Mouse (Mus musculus) thymus, postnatal 0 days (tissue): ENCODE data around the gene Nme4. TPM values are rescaled to one million over a fixed set of nuclear protein-coding genes. Genes with fewer than 3 reads are reported as not detected.
A peak's percentile ranks its signal among the peaks of the same experiment; 100 is the strongest.

ENCODE experiments used
- DNase-seq: peaks from one replicate; pipeline ENCODE4 v3.0.0-alpha.2; 2015; ENCODE audit warnings: low spot score
- polyA plus RNA-seq: library from polyadenylated mRNA; unstranded; fragments of >200 nt; fragmentation: Nextera tagmentation; extraction: Ambion mirVana; gene quantifications from 2 replicates; pipeline ENCODE4 v1.2.1, GENCODE M21; 2015

Nme4 gene
- polyA plus RNA-seq, 1 experiment from 2014 or later, result 41.9 TPM

- peak; percentile 6 for DNase-seq
Measured at GRCm38 (mm10) chr17:26068024-26068830, 27.2 kb downstream of the Nme4 start.

GRCm38 (mm10) chr17:26066488-26067020, 28.8 kb downstream of the Nme4 start:
- no peak for DNase-seq

GRCm38 (mm10) chr17:26064916-26065315, 30.5 kb downstream of the Nme4 start:
- no peak for DNase-seq

- no peak for DNase-seq
Measured at GRCm38 (mm10) chr17:26057787-26058567, 37.4 kb downstream of the Nme4 start.

- DNase-seq, result no peak
Measured at GRCm38 (mm10) chr17:26057278-26057677, 38.1 kb downstream of the Nme4 start.

- DNase-seq, result no peak
Measured at GRCm38 (mm10) chr17:26055164-26055563, 40.2 kb downstream of the Nme4 start.

GRCm38 (mm10) chr17:26054133-26054845, 41.1 kb downstream of the Nme4 start:
- no peak for DNase-seq

GRCm38 (mm10) chr17:26052706-26053105, 42.7 kb downstream of the Nme4 start:
- DNase-seq, result no peak

GRCm38 (mm10) chr17:26052074-26052473, 43.3 kb downstream of the Nme4 start:
- no peak for DNase-seq

- no peak for DNase-seq
Measured at GRCm38 (mm10) chr17:26048118-26048517, 47.3 kb downstream of the Nme4 start.

- no peak for DNase-seq
Measured at GRCm38 (mm10) chr17:26046253-26046997, 49.0 kb downstream of the Nme4 start.

GRCm38 (mm10) chr17:26045285-26045684, 50.1 kb downstream of the Nme4 start:
- DNase-seq, result no peak

GRCm38 (mm10) chr17:26043249-26043636, 52.2 kb downstream of the Nme4 start:
- no peak for DNase-seq

- no peak for DNase-seq
Measured at GRCm38 (mm10) chr17:26042599-26043248, 52.7 kb downstream of the Nme4 start.

Other genes with a start within 250 kb of the Nme4 start
- gene Wdr90, start 234.1 kb downstream of the Nme4 start, polyA plus RNA-seq, result 9.8 and 10.1 TPM in 2 replicates
- gene Mcrip2, start 226.8 kb downstream of the Nme4 start, polyA plus RNA-seq, result 24.1 and 24.5 TPM in 2 replicates
- gene Mettl26, start 220.5 kb downstream of the Nme4 start, polyA plus RNA-seq, result 43.5 and 47.0 TPM in 2 replicates
- gene Wfikkn1, start 214.7 kb downstream of the Nme4 start, polyA plus RNA-seq, result 0.46 and 0.51 TPM in 2 replicates
- 14.9 and 20.0 TPM in 2 replicates for gene Rab40c, start 175.9 kb downstream of the Nme4 start, polyA plus RNA-seq
- 28.8 and 34.6 TPM in 2 replicates for gene Pigq, start 150.7 kb downstream of the Nme4 start, polyA plus RNA-seq
- gene Nhlrc4, start 150.6 kb downstream of the Nme4 start, polyA plus RNA-seq, result 0.36 and 0.46 TPM in 2 replicates
- gene A930017K11Rik, start 143.0 kb downstream of the Nme4 start, polyA plus RNA-seq, result not detected in 2 replicates
- gene Capn15, start 109.8 kb downstream of the Nme4 start, polyA plus RNA-seq, result 15.3 and 17.0 TPM in 2 replicates
- gene Rab11fip3, start 26.0 kb downstream of the Nme4 start, polyA plus RNA-seq, result 3.1 and 4.7 TPM in 2 replicates
- gene Decr2, start 5.3 kb downstream of the Nme4 start, polyA plus RNA-seq, result 11.4 and 13.1 TPM in 2 replicates
- gene Tmem8, start 17.7 kb upstream of the Nme4 start, polyA plus RNA-seq, result 2.2 and 2.4 TPM in 2 replicates
- gene Mrpl28, start 27.9 kb upstream of the Nme4 start, polyA plus RNA-seq, result 158 and 161 TPM in 2 replicates
- 14.4 and 22.8 TPM in 2 replicates for gene Axin1, start 43.1 kb upstream of the Nme4 start, polyA plus RNA-seq
- gene Pdia2, start 103.5 kb upstream of the Nme4 start, polyA plus RNA-seq, result not detected in 2 replicates
- 0.14 and 0.27 TPM in 2 replicates for gene Rgs11, start 107.3 kb upstream of the Nme4 start, polyA plus RNA-seq
- gene Arhgdig, start 112.2 kb upstream of the Nme4 start, polyA plus RNA-seq, result 0.92 and 1.4 TPM in 2 replicates
- gene Fam234a, start 148.6 kb upstream of the Nme4 start, polyA plus RNA-seq, result 9.0 and 9.3 TPM in 2 replicates
- gene Luc7l, start 157.3 kb upstream of the Nme4 start, polyA plus RNA-seq, result 84.9 and 86.3 TPM in 2 replicates